Mouse (Mus musculus) myocyte (in vitro differentiated cells): ENCODE data around the gene Sh3pxd2b.

Experiments used
- CEBPB ChIP-seq: IDR thresholded peaks from 2 replicates; pipeline ENCODE4 v1.6.1; 2011; ENCODE audit warnings: mild to moderate bottlenecking, moderate library complexity; ENCODE audit not compliant: poor library complexity, insufficient read depth, severe bottlenecking
- POLR2A ChIP-seq: IDR thresholded peaks from one replicate; pipeline ENCODE4 v1.6.1; 2011; ENCODE audit warnings: low read depth, mild to moderate bottlenecking, control low read depth, moderate library complexity; ENCODE audit not compliant: insufficient read length

- TF ChIP-seq POLR2A (no peak), CEBPB (no peak)
Measured at GRCm38 (mm10) chr11:32336435-32336907, 11.1 kb upstream of the Sh3pxd2b start.
